Mouse (Mus musculus): ENCODE data around the gene Ppfia3.
A peak's percentile ranks its signal among the peaks of the same experiment; 100 is the strongest.
"Not testable (repeated sequence)": the region's sequence is repeated elsewhere in the genome, so short reads cannot be mapped to it uniquely, and the experiment has no call there.

Gene Ppfia3

DNA sequence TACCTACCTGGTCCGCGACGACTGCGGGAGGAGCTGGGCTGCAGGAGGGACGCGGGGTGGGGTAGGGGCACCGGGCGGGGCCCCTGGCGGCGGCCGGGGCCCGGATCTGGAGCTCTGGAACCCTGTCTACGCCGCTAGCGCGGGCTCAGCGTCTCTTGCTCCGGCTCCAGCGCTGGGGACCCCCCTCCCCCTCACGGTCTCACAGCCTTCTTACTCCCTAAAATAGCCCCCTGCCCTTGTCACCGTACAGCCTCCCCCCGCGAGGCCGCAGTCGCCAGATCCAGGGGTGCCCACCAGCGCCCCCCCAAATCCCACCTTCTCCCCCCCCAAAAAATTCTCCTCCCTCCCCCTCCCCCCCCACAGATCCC is at the start of gene Ppfia3:
Gene Ppfia3 (minus strand): TSS at position 368 of the 368 bp plus-strand sequence.
- DNase-seq (ENCODE audit: low spot score) = no peak

- DNase-seq (ENCODE audit: low spot score) = no peak
These were observed 48.8 kb upstream of the Ppfia3 start for GRCm38 (mm10) chr7:45415636-45416035.

DNA sequence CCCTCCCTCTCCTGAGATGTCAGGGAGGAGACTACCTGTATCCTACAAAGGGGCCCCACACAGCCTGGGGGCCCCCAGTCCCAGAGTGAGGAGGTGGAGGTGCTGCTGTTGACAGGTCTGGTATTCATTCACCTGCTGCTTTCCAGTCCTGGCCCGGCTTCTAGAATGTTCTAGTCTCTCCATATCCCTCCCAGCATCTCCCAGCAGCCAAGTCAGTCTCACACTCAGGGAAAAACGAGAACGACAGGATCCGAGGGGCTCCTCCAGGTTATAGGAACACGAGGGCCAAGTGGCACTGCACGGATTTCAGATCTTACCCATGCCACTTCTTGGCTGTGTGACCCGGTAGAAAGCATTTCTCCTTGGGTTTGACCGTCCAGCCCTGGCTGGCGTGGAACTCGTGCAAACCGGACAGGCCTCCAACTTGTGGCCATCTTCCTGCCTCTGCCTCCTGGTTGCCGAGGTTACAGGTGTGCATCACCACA is 48.0 kb upstream of the Ppfia3 start:
- DNase-seq (ENCODE audit: low spot score) = no peak

DNA sequence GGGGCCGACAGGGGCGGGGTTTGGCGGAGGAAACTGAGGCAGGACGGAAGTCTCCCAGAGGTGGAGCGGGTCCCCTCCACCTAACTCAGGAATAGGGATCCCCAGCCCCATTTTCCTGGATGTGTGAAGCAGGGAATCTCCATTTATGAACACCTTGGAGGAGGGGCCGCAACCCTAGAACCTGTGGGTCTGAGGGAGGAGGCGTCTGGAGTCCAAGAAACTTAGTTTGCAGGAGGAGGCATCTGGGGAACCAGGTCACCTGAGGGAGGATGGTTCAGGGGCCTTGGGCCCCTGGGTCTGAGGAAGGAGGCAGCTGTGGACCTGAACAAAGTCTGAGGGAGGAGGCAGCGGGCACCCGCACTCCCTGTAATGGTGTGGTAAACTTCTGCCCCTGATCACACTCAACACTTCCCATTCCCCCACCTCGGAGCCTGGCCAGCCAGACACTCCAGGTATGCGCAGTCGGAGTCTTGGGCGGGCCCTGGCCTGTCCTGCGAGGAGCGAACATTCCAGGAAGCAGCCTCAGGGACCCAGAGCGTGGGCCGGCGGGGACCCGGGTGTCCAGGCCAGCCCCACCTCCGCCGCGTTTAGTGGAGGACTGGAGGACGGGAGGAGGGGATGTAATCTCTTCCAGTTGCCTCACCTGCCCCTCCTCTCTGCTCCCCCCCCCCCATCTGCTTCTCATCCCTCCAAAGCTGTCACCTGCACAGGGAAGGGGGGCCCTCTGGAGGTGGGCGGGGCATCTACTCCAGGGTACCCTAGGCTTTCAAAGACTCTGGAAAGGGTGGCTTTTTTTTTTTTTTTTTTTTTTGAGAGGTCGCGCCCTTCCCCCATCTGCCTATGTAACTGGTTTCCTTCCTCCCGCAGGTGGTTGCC is 47.3 kb upstream of the Ppfia3 start:
- DNase-seq (ENCODE audit: low spot score) = no peak

GRCm38 (mm10) chr7:45413113-45413863 is 46.5 kb upstream of the Ppfia3 start, which contains the start of gene Ntf5:
Ntf5 (plus strand) TSS chr7:45413695.
- DNase-seq (ENCODE audit: low spot score) = peak; percentile 65

DNA sequence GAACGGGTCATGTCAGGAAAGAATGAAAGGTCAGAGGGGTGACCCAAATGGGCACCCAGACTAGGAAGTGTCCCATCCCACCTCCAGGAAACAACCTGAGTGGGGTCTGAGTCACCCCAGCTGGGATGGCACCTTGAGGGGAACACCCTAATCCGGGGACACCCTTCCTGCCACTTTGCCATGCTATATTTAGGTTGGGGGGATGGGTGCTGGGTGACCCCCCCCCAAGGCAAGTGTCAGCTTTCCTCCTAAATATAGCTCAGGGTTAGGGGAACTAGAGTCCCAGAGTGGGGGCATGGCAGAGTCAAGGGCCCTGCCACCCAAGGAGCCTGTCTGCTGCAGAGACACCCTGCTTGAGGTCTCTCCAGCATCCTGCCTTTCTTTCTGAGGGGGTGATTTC is 45.6 kb upstream of the Ppfia3 start:
- no peak for DNase-seq (ENCODE audit: low spot score)

GRCm38 (mm10) chr7:45409497-45410163 is 42.8 kb upstream of the Ppfia3 start:
- DNase-seq (ENCODE audit: low spot score) = no peak

- DNase-seq (ENCODE audit: low spot score) = no peak
These were observed 42.1 kb upstream of the Ppfia3 start for GRCm38 (mm10) chr7:45408949-45409348.

DNA sequence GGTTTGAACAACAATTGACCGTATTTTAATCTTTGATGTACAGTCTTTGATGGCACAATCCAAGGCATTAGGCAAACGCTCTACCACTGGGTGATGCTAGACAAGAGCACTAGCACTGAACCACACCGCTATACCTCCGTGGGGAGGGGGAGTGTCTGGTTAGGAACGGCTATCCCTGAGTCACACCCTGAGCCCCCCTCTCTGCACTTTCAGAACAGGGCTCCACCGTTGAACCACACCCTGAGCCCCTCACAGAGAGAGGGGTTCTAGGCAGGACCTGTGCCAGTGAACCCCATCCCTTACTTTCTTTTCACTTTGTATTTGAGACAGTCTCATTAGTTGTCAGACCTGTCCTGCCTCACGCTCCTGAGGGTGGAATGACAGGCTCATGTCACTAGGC is 41.5 kb upstream of the Ppfia3 start:
- DNase-seq (ENCODE audit: low spot score) = no peak

DNA sequence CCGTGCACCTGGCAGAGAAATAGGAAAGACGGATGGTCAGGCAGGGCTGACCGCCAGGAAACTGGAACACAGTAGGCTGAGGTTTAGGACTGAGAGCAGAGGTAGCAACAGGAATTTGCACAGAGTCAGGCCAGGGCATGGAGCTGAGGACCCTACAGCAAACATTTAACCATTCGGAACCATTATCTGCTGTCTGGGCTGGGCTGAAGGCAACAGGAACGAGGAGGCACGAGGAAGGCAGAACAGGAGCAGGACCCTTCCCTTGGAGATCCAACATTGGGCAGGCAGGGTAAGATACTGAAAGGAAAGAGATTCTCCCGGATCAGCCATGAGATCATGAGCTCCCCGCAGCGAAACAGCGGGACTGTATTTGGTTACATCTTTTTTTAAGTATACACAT is 41.0 kb upstream of the Ppfia3 start:
- DNase-seq (ENCODE audit: low spot score) = no peak

DNA sequence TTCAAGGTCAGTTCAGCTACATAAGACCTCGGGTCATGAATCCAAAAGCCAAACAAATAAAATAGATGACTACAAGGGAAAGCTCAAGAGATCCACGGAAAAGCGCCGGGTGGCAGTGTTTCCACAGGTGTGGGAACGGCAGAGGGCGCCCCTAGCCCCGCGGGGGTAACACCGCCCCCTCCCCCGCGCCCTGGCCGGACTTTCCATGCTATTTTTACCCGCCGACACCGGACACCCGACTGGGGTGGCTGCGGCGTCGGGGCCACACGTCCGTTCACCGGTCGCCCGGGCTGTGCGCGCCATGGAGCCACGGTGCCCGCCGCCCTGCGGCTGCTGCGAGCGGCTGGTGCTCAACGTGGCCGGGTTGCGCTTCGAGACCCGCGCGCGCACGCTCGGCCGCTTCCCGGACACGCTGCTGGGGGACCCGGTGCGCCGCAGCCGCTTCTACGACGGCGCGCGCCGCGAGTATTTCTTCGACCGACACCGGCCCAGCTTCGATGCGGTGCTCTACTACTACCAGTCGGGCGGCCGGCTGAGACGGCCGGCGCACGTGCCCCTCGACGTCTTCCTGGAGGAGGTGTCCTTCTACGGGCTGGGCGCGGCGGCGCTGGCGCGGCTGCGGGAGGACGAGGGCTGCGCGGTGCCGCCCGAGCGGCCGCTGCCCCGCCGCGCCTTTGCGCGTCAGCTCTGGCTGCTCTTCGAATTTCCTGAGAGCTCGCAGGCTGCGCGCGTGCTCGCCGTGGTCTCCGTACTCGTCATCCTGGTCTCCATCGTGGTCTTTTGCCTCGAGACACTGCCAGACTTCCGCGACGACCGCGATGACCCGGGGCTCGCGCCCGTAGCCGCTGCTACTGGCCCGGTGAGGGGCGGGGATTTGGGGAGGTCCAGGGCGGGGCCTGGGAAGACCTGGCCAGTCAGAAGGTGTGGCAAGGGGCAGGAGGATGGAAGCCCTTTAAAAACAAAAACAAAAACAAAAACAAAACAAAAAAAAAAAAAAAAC is 39.6 kb upstream of the Ppfia3 start:
- DNase-seq (ENCODE audit: low spot score) = no peak

- DNase-seq (ENCODE audit: low spot score) = peak; percentile 69
These were observed 38.6 kb upstream of the Ppfia3 start, which contains the start of gene Kcna7 for GRCm38 (mm10) chr7:45405091-45406075. Kcna7 (plus strand) TSS chr7:45405653.

DNA sequence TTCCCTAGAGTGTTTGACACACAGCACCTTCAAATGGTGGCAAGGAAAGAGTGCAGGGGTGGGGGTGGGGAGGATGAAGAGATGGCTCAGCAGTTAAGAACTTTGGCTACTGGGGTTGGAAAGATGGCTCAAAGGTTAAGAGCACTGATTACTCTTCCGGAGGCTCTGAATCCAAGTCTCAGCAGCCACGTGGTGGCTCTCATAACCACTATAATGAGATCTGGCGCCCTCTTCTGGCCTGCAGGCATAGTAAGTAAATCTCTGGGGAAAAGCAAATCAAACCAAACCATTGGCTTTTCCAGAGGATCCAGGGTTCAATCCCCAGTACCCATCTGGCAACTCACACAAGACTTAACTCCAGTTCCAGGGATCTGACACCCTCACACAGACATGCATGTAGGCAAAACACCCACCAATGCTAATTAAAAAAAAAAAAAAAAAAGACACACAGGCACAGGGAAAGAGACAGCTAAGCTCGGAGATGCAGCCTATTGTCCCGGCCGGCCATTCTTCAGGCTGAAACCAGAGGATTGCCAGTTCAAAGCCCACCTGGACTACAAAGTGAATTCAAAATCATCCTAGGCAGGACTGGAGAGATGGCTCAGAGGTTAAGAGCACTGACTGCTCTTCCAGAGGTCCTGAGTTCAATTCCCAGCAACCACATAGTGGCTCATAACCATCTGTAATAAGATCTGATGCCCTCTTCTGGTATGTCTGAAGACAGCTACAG is 36.9 kb upstream of the Ppfia3 start:
- peak; percentile 85 for DNase-seq (ENCODE audit: low spot score)

GRCm38 (mm10) chr7:45401521-45402085 is 34.8 kb upstream of the Ppfia3 start:
- DNase-seq (ENCODE audit: low spot score) = no peak

DNA sequence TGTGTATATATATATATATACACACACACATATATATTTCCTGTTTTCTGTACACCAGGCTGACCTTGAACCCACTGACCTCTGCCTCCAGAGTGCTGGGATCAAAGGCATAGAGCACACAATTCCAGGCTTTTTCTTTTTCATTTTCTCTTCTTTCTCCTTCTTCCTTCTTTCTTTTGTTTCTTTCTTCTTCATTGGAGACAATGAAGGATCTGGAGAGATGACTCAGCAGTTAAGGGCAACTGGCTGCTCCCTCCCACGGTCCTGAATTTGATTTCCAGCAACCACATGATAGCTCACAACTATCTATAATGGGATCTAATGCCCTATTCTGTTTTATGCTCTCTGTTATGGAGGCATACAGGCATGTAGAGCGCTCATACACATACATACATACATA is 30.0 kb upstream of the Ppfia3 start:
- no peak for DNase-seq (ENCODE audit: low spot score)

- DNase-seq (ENCODE audit: low spot score) = not testable (repeated sequence)
These were observed 29.5 kb upstream of the Ppfia3 start for GRCm38 (mm10) chr7:45396337-45396775.

DNA sequence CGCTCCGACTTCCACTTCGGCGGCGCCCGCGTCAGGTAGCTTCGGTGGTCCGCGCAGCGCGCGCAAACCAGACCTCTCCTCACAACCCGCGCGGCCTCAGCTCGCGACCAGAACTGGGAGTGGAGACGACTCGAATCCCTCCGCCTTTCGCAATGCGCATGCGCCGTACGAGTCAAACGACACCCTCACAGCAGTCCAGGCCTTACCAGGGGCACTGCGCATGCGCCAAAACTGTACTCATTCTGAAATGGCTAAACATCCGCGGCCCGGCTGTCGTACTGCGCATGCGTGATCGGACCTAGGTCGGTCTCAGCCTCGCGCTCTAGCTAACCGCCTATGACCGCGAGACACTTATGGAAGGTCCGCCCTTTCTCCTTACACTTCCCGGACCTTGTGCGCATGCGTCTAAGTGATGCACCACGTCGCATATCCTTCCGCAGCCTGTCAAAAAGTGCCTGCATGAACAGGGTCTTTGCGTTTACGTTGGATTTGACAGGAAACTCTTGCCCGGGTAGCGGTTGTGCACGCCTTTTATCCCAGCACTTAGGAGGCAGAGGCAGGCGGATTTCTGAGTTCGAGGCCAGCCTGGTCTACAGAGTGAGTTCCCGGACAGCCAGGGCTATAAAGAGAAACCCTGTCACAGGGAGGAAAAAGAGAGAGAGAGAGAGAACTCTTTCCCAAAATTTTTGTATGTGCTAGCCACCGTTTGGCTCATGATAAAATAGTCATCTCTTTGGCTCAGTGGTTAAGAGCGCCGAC is 28.9 kb upstream of the Ppfia3 start, which contains the start of gene Snrnp70:
Gene Snrnp70 (minus strand): TSS at position 165 of the 759 bp plus-strand sequence.
- peak; percentile 100 for DNase-seq (ENCODE audit: low spot score)

DNA sequence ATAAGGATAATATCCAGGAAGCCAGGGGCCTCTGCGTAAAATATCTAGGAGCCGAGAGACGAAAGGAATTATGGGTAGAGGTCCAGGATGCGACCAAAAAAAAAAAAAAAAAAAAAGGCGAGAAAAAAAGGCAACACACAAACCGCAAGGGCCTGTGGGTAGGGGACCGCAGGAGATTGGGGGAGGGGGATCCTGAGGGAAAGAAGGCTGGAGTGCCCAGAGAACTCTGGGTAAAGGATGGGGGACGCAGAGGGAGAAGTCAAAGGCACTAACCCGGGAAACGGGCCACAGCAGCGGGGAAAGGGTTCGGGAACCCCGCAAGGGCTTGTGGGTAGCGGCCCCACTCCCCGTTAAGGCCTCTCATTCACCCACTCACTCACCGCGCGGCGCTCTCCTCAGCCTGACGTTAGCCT is 28.3 kb upstream of the Ppfia3 start:
- DNase-seq (ENCODE audit: low spot score) = peak; percentile 92
